Mouse (Mus musculus) inflammation-experienced regulatory T-cells, adult 6 months (primary cell): Measurements from ENCODE around the gene Olfr1238. TPM values are rescaled to one million over a fixed set of nuclear protein-coding genes. Genes with fewer than 3 reads are reported as not detected.

Source experiments
- ATAC-seq: one replicate; pipeline ENCODE4 v1.8.0; 2017
- polyA plus RNA-seq, 3 experiments: library from polyadenylated mRNA; unstranded; fragments of 100-300 nt; shearing (Covaris generic); gene quantifications; one replicate each; pipeline ENCODE4 v1.2.1; 2017

Olfr1238 gene
- under 1 TPM in 1 of 3 experiments, not detected in 2; 0.48 TPM for polyA plus RNA-seq

DNA sequence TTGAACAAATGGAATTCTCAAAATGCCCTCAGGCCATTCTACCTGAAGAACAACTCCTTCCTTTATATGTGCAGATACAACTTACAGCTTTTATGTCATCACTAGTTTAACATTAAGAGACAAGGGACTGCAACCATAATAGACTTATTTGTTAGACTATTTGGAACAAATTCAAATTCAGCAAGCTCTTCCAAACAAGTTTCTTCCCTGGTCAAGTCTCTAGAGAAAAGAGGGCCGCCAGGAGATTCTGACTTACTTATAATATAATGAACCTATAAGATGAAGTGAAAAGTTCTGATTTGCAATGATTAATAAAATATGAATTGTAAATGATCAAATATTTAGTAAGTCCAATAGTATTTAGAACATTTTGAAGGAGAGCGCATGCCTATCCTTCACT is at the start of gene Olfr1238:
Gene Olfr1238, minus strand, starts transcription at position 101 of the 400 bp plus-strand sequence.
- ATAC-seq: no peak

GRCm38 (mm10) chr2:89442900-89443299 is 33.4 kb upstream of the Olfr1238 start, which contains the start of gene Olfr1240:
Olfr1240 (minus strand) TSS chr2:89443000.
- ATAC-seq: no peak

- no peak for ATAC-seq
Observed at GRCm38 (mm10) chr2:89420307-89420706, 10.8 kb upstream of the Olfr1238 start, which contains the start of gene Olfr1239. Olfr1239 (minus strand) TSS chr2:89420407.

GRCm38 (mm10) chr2:89414557-89414956 is 5.1 kb upstream of the Olfr1238 start:
- ATAC-seq: no peak

DNA sequence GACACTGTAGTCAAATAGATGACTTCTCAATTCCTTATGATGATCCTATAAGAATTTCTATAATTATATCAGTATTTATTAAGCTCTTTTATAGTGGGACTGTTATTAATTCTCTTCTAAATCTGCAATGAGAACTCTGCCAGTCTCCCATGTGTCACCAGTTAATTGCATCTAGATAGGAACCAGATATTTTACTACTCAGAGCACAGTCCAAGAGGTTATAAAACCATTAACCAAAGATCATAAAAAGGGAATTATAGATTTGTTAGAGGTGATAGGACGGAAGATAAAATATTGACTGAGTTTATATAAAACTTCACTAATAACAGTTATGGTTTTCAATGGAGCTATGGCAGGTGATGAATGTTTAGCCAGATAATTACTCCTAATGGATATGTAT is 8.6 kb downstream of the Olfr1238 start:
- no peak for ATAC-seq

- no peak for ATAC-seq
Observed at GRCm38 (mm10) chr2:89364765-89365164, 44.7 kb downstream of the Olfr1238 start, which contains the start of gene Olfr1234. Olfr1234 (minus strand) TSS chr2:89364865.

Other genes starting within 250 kb of the Olfr1238 start
- not detected for gene Olfr1224-ps1, start 245.6 kb downstream of the Olfr1238 start, polyA plus RNA-seq
- gene Olfr1225, start 235.0 kb downstream of the Olfr1238 start, polyA plus RNA-seq: under 1 TPM in 1 of 3 experiments, not detected in 2; 0.13 TPM
- gene Olfr1226, start 209.6 kb downstream of the Olfr1238 start, polyA plus RNA-seq: not detected
- not detected for gene Olfr1228, start 155.6 kb downstream of the Olfr1238 start, polyA plus RNA-seq
- not detected for gene Olfr1229, start 121.7 kb downstream of the Olfr1238 start, polyA plus RNA-seq
- not detected for gene Olfr1230, start 112.4 kb downstream of the Olfr1238 start, polyA plus RNA-seq
- not detected for gene Olfr1231, start 102.6 kb downstream of the Olfr1238 start, polyA plus RNA-seq
- gene Olfr1232, start 80.0 kb downstream of the Olfr1238 start, polyA plus RNA-seq: not detected
- not detected for gene Olfr1233, start 67.3 kb downstream of the Olfr1238 start, polyA plus RNA-seq
- gene Olfr1234, start 44.8 kb downstream of the Olfr1238 start, polyA plus RNA-seq: not detected
- gene Olfr1239, start 10.7 kb upstream of the Olfr1238 start, polyA plus RNA-seq: not detected
- not detected for gene Olfr1240, start 33.3 kb upstream of the Olfr1238 start, polyA plus RNA-seq
- gene Olfr1241, start 77.5 kb upstream of the Olfr1238 start, polyA plus RNA-seq: not detected
- not detected for gene Olfr1242, start 88.7 kb upstream of the Olfr1238 start, polyA plus RNA-seq
- not detected for gene Olfr1243, start 121.8 kb upstream of the Olfr1238 start, polyA plus RNA-seq
- not detected for gene Olfr1245, start 168.8 kb upstream of the Olfr1238 start, polyA plus RNA-seq
- not detected for gene Olfr1246, start 183.5 kb upstream of the Olfr1238 start, polyA plus RNA-seq
- gene Olfr1247, start 204.5 kb upstream of the Olfr1238 start, polyA plus RNA-seq: under 1 TPM in 1 of 3 experiments, not detected in 2; 0.07 TPM
- not detected for gene Olfr1248, start 208.6 kb upstream of the Olfr1238 start, polyA plus RNA-seq
- gene Olfr1249, start 225.3 kb upstream of the Olfr1238 start, polyA plus RNA-seq: not detected